Mouse (Mus musculus): ENCODE measurements around the gene Tcea3.

The Tcea3 gene

DNA sequence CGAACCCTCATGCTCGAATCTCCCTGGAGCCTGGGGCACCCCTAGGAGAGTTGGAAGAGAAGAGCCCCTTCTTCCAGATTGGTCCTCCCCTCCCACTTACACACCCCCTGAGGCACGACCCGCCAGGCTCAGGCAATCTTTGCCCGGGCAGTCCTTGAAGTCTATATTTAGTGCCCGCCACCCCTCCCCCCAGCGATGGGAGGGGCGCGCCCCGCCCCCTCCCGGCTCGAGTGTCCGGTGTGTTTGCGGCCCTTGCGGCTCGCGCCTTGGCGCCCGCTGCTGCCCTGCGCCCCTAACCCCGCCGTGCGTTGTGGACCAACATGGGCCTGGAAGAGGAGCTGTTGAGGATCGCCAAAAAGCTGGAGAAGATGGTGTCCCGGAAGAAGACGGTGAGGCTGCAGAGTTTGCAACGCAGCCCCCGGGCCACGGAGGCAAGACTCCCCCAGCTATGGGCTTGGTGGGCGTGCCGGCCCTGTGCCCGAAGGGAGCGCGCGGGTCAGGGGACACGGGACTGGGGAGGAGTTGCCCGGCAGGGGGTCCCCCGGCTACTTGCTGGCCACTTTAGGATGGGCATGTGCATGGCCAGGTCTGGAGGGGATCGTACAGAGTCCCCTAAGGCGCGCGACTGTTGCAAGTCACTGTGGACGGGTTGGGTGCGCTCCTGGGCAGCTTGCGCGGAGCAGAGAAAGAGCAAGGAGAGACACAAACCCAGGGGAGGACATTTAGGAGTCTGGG is at the start of gene Tcea3:
TSS of gene Tcea3 (plus strand) at position 1 of the 735 bp plus-strand sequence.
- Histone ChIP-seq H3K27me3 (ENCODE audit: insufficient read depth, low read length) (no peaks in the 10 kb centered on the region), H3K36me3 (ENCODE audit: insufficient read depth, low read length) (peaks cover 50% of the 10 kb centered on the region), H3K4me3 (replicated peaks; ENCODE audit: low read length) (peak within 1 kb of the TSS; percentile 86), H3K9me3 (ENCODE audit: low read length) (no peaks in the 10 kb centered on the region), H3K4me1 (replicated peaks; ENCODE audit: low read depth, low read length) (peaks cover 74% of the 10 kb centered on the region)
- TF ChIP-seq CTCF (conservative IDR thresholded peaks at IDR 0.05; ENCODE audit: low read length) = no peak
- no peak for TF ChIP-seq NANOG (IDR thresholded peaks at IDR 0.05; ENCODE audit: borderline replicate concordance, low read length)
- TF ChIP-seq POU5F1 (IDR thresholded peaks at IDR 0.05; ENCODE audit: borderline replicate concordance, low read length) = no peak

DNA sequence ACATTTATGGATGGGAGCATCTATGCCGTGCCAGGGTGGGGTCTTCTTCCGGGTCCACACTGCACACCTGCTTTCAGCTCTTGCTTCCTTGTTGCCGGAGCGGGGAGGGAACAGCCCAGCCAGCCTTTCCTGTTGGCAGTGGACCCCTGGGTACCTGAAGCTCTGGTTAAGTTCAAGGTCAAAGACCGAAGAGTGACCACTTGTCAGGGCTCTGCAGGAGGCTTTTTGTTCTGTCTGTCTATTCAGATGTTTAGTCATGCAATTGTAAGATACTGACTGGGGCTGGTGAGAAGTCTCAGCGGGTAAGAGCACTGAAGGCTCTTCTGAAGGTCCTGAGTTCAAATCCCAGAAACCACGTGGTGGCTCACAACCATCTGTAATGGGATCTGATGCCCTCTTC is 48.7 kb upstream of the Tcea3 start:
- Histone ChIP-seq H3K36me3 (ENCODE audit: insufficient read depth, low read length) (peaks cover 13% of the 10 kb centered on the region), H3K4me3 (replicated peaks; ENCODE audit: low read length) (no peak overlapping the region), H3K9me3 (ENCODE audit: low read length) (no peaks in the 10 kb centered on the region), H3K4me1 (replicated peaks; ENCODE audit: low read depth, low read length) (peaks cover 66% of the 10 kb centered on the region), H3K27me3 (ENCODE audit: insufficient read depth, low read length) (no peaks in the 10 kb centered on the region)
- peak; percentile 74 for TF ChIP-seq NANOG (IDR thresholded peaks at IDR 0.05; ENCODE audit: borderline replicate concordance, low read length)
- TF ChIP-seq CTCF (conservative IDR thresholded peaks at IDR 0.05; ENCODE audit: low read length) = no peak

DNA sequence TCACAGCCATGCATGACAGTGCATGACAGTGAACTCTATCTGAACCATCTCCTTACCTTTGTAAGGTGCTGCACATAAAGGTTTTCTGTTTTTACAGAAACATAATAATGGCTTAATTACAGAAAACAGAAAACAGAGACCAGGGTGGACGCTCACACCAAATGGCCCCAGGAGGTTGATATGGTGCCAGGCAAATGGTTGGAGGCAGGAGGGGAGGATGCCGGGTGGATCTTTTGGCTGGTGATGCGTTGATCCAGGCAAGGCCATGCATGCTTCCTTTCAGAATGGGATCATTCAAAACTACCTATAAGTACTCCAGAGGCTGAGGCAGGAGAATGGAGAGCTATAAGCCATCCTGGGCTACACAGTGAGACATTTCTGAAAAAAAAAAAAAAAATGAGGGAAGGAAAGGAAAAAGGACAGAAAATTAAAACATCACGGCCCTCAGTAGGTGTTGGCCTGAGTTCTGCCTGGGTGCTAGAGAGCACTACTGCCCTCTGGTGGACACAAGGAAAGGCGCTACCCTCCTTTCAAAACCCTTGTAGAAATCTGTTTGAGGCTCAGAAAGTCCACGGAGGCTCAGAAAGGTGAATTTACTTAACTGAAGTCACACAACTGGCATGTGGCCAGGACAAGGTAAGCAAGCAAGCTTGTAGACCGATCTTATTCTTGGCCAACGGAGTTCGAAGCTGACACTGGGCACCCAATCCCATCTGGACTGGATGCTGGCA is 47.8 kb upstream of the Tcea3 start:
- peaks cover 58% of the 10 kb centered on the region for H3K4me1 ChIP-seq (replicated peaks; ENCODE audit: low read depth, low read length)

GRCm38 (mm10) chr4:136202509-136202908 is 45.0 kb upstream of the Tcea3 start:
- H3K4me3 ChIP-seq (replicated peaks; ENCODE audit: low read length) = no peak overlapping the region
- H3K36me3 ChIP-seq (ENCODE audit: insufficient read depth, low read length) = no peaks in the 10 kb centered on the region
- peaks cover 49% of the 10 kb centered on the region for H3K4me1 ChIP-seq (replicated peaks; ENCODE audit: low read depth, low read length)
- TF ChIP-seq POU5F1 (IDR thresholded peaks at IDR 0.05; ENCODE audit: borderline replicate concordance, low read length) (no peak), CTCF (conservative IDR thresholded peaks at IDR 0.05; ENCODE audit: low read length) (peak; percentile 75), NANOG (IDR thresholded peaks at IDR 0.05; ENCODE audit: borderline replicate concordance, low read length) (no peak)
- H3K9me3 ChIP-seq (ENCODE audit: low read length) = no peaks in the 10 kb centered on the region
- H3K27me3 ChIP-seq (ENCODE audit: insufficient read depth, low read length) = no peaks in the 10 kb centered on the region

More for the DNA sequence above, 47.8 kb upstream of the Tcea3 start:
- H3K9me3 ChIP-seq (ENCODE audit: low read length) = no peaks in the 10 kb centered on the region
- peaks cover 5% of the 10 kb centered on the region; the same call in 1 of the 2 replicates for H3K36me3 ChIP-seq (ENCODE audit: insufficient read depth, low read length)
- H3K4me3 ChIP-seq (replicated peaks; ENCODE audit: low read length) = no peak overlapping the region
- H3K27me3 ChIP-seq (ENCODE audit: insufficient read depth, low read length) = no peaks in the 10 kb centered on the region
- TF ChIP-seq CTCF (conservative IDR thresholded peaks at IDR 0.05; ENCODE audit: low read length) (peak; percentile 48), NANOG (IDR thresholded peaks at IDR 0.05; ENCODE audit: borderline replicate concordance, low read length) (no peak), POU5F1 (IDR thresholded peaks at IDR 0.05; ENCODE audit: borderline replicate concordance, low read length) (no peak)

DNA sequence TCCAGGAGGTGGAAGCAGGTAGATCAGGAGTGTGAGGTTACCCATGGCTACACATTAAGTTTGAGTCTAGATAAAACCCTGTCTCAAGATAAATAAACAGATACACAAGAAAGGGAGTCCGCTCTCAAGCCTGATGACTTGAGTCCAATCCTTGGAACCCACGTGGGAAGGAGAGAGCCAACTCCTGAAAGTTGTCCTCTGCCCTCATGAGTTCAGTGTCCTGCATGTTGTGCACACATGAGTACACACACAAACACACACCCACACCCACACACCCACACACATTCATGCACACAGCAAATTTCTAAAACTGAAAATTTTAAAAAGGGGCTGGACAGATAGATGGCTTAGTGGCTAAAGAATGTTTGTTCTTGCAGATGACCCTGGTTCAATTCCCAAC is 42.8 kb upstream of the Tcea3 start:
- TF ChIP-seq POU5F1 (IDR thresholded peaks at IDR 0.05; ENCODE audit: borderline replicate concordance, low read length) = no peak
- TF ChIP-seq NANOG (IDR thresholded peaks at IDR 0.05; ENCODE audit: borderline replicate concordance, low read length) = no peak
- TF ChIP-seq CTCF (conservative IDR thresholded peaks at IDR 0.05; ENCODE audit: low read length) = no peak

DNA sequence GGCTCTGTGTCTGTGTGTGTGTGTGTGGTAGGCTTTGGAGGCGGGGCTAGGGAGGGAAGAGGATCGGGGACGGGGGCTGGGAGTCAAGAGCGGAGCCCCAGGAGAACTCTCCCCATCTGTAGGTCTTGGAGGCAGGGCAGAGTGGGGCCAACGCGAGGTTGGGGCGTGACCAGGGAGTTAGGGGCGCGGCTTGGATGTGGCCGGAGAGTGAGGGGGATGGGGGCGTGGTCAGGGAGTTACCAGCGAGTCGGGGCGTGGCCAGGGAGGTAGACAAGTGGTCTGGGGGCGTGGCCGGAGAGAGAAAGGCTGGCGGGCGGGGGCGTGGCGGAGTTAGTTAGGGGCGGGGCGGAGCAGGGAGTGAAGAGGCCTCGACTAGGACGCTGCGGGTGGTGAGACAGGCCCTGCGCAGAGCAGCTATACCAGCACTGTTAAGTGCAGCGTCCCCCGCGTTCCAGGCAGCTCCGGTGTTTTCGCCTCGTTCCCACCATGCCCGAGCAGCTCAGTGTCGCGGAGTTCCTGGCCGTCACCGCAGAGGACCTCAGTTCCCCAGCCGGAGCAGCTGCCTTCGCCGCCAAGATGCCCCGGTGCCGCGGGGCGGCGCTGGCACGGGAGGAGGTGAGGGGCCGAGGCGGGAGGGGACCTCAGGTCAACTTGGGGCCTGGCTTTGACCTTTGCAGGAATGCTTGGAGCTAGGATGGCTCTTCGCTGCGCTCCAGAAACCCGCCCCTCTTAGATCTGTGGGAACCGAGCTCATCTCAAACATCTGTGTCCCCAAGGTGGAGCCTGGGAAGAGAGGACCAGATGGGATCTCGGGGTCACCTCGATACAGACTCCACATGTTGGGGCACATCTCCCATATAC is 41.3 kb upstream of the Tcea3 start, which contains the start of gene Asap3:
TSS of gene Asap3 (plus strand) at position 333 of the 861 bp plus-strand sequence.
- peaks cover 38% of the 10 kb centered on the region for H3K4me1 ChIP-seq (replicated peaks; ENCODE audit: low read depth, low read length)
- H3K27me3 ChIP-seq (ENCODE audit: insufficient read depth, low read length) = no peaks in the 10 kb centered on the region
- peaks cover 14% of the 10 kb centered on the region; the same call in 1 of the 2 replicates for H3K36me3 ChIP-seq (ENCODE audit: insufficient read depth, low read length)
- H3K4me3 ChIP-seq (replicated peaks; ENCODE audit: low read length) = peak within 1 kb of the TSS; percentile 82
- TF ChIP-seq NANOG (IDR thresholded peaks at IDR 0.05; ENCODE audit: borderline replicate concordance, low read length) (no peak), POU5F1 (IDR thresholded peaks at IDR 0.05; ENCODE audit: borderline replicate concordance, low read length) (no peak), CTCF (conservative IDR thresholded peaks at IDR 0.05; ENCODE audit: low read length) (no peak)
- no peaks in the 10 kb centered on the region for H3K9me3 ChIP-seq (ENCODE audit: low read length)

More for the DNA sequence above, 42.8 kb upstream of the Tcea3 start:
- peaks cover 6% of the 10 kb centered on the region; the same call in 1 of the 2 replicates for H3K36me3 ChIP-seq (ENCODE audit: insufficient read depth, low read length)
- H3K27me3 ChIP-seq (ENCODE audit: insufficient read depth, low read length) = no peaks in the 10 kb centered on the region
- H3K4me1 ChIP-seq (replicated peaks; ENCODE audit: low read depth, low read length) = peaks cover 48% of the 10 kb centered on the region
- no peak overlapping the region for H3K4me3 ChIP-seq (replicated peaks; ENCODE audit: low read length)
- H3K9me3 ChIP-seq (ENCODE audit: low read length) = no peaks in the 10 kb centered on the region

GRCm38 (mm10) chr4:136206943-136207342 is 40.6 kb upstream of the Tcea3 start:
- Histone ChIP-seq H3K4me3 (replicated peaks; ENCODE audit: low read length) (peak overlapping the region; percentile 82), H3K27me3 (ENCODE audit: insufficient read depth, low read length) (no peaks in the 10 kb centered on the region), H3K9me3 (ENCODE audit: low read length) (no peaks in the 10 kb centered on the region), H3K4me1 (replicated peaks; ENCODE audit: low read depth, low read length) (peaks cover 38% of the 10 kb centered on the region), H3K36me3 (ENCODE audit: insufficient read depth, low read length) (peaks cover 15% of the 10 kb centered on the region; the same call in 1 of the 2 replicates)
- TF ChIP-seq CTCF (conservative IDR thresholded peaks at IDR 0.05; ENCODE audit: low read length) = no peak

GRCm38 (mm10) chr4:136210931-136211330 is 36.6 kb upstream of the Tcea3 start:
- no peaks in the 10 kb centered on the region for H3K27me3 ChIP-seq (ENCODE audit: insufficient read depth, low read length)
- peaks cover 27% of the 10 kb centered on the region for H3K4me1 ChIP-seq (replicated peaks; ENCODE audit: low read depth, low read length)
- H3K4me3 ChIP-seq (replicated peaks; ENCODE audit: low read length) = no peak overlapping the region
- peaks cover 27% of the 10 kb centered on the region for H3K36me3 ChIP-seq (ENCODE audit: insufficient read depth, low read length)
- no peaks in the 10 kb centered on the region for H3K9me3 ChIP-seq (ENCODE audit: low read length)
- no peak for TF ChIP-seq POU5F1 (IDR thresholded peaks at IDR 0.05; ENCODE audit: borderline replicate concordance, low read length)
- no peak for TF ChIP-seq NANOG (IDR thresholded peaks at IDR 0.05; ENCODE audit: borderline replicate concordance, low read length)
- no peak for TF ChIP-seq CTCF (conservative IDR thresholded peaks at IDR 0.05; ENCODE audit: low read length)
